Mouse (Mus musculus): Measurements from ENCODE around the gene Msmp.

DNA sequence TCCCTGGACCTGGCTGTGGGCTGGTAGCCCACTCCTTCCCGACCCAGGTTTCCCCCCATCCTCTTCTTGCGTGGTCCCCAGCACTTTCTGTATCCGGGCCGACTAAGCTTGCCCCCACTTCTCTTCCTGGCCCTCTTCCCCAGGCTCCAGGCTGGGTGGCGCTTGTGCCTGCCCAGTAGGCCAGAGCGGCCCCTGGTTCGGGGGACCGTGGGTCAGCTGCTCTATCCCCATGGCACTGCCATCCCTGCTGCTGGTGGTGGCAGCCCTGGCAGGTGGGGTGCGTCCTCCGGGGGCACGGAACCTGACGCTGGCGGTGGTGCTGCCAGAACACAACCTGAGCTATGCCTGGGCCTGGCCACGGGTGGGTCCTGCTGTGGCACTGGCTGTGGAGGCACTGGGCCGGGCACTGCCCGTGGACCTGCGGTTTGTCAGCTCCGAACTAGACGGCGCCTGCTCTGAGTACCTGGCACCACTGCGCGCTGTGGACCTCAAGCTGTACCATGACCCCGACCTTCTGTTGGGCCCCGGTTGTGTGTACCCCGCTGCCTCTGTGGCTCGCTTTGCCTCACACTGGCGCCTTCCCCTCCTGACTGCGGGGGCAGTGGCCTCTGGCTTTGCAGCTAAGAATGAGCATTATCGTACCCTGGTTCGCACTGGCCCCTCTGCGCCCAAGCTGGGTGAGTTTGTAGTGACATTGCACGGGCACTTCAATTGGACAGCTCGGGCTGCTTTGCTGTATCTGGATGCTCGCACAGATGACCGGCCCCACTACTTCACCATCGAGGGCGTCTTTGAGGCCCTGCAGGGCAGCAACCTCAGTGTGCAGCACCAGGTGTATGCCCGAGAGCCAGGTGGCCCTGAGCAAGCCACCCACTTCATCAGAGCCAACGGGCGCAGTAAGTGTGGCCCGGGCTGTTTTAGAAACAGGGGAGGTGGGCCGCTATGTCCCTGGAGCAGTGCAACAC lies 47.9 kb upstream of the Msmp start:
- TF ChIP-seq POLR2A (IDR thresholded peaks at IDR 0.05; ENCODE audit: extremely low read depth, insufficient read depth, low read length) (no peak), CTCF (IDR thresholded peaks at IDR 0.05; ENCODE audit: extremely low read depth, insufficient read depth, low read length) (no peak)
